Mouse (Mus musculus): Measurements from ENCODE around the gene Mcm3. TPM values are rescaled to one million over a fixed set of nuclear protein-coding genes. Genes with fewer than 3 reads are reported as not detected.

Mcm3 gene
- polyA plus RNA-seq, 1 experiment from 2014 or later: 28.3 TPM

DNA sequence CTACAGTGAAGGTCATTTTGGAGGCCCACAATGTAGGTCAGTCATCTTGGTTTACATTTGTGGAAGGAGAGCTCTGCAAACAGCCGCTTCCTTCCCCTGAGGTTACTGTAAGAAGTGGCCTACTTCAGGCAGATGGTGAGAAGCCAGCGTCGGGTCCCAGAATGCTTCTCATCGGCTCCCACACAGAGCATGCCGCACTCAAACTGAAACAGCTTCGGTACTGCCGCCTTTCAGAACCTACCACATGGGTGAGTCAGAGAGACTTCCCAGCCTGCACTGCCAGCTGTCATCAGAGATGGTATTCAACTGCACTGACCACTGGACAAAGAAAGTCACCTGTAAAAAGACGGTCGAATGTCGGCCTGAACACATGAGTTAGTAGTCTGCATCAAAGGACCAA is 60.3 kb downstream of the Mcm3 start:
- H3K4me3 ChIP-seq (replicated peaks; ENCODE audit: low read depth, low read length): no peak overlapping the region
- 89% methylated on average over 10 of the region's 10 CpGs for WGBS
- DNase-seq (no peak), ATAC-seq (ENCODE audit: low FRiP score, low TSS enrichment) (no peak)
- no peak overlapping the region for H3K27ac ChIP-seq (replicated peaks; ENCODE audit: low read depth, low read length)
- no peaks in the 10 kb centered on the region for H3K4me1 ChIP-seq (ENCODE audit: control insufficient read depth, insufficient read depth, low read length)
- no peak overlapping the region for H3K9ac ChIP-seq (replicated peaks; ENCODE audit: low read length)
- H3K9me3 ChIP-seq (ENCODE audit: control insufficient read depth, low read length): no peaks in the 10 kb centered on the region
- H3K4me2 ChIP-seq (ENCODE audit: low read length): no peak overlapping the region
- no peaks in the 10 kb centered on the region for H3K27me3 ChIP-seq (ENCODE audit: control insufficient read depth, insufficient read depth, low read length)
- H3K36me3 ChIP-seq (ENCODE audit: control insufficient read depth, insufficient read depth, low read length): no peaks in the 10 kb centered on the region

DNA sequence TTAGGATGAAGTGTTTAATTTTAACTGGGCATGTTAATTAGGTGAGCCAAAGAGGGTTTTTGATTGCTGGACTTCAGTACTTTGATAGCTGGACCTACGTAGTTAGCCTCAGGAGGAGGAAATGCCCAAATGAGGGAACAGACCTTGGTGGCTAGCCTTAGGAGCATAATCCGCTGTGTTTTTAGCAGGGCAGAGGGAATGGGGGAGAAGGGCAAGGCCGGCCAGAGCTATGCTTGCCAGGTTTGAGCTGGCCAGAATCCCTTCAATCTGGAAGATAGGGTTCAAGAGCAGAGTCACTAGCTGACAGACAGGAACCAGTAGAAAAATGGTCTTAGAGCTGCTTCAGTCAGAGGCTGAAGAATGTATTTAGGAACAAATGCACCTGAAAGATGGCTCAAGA is 62.5 kb downstream of the Mcm3 start:
- Histone ChIP-seq H3K4me1 (ENCODE audit: control insufficient read depth, insufficient read depth, low read length) (no peaks in the 10 kb centered on the region), H3K9ac (replicated peaks; ENCODE audit: low read length) (no peak overlapping the region), H3K27me3 (ENCODE audit: control insufficient read depth, insufficient read depth, low read length) (no peaks in the 10 kb centered on the region), H3K4me3 (replicated peaks; ENCODE audit: low read depth, low read length) (no peak overlapping the region), H3K27ac (replicated peaks; ENCODE audit: low read depth, low read length) (no peak overlapping the region), H3K4me2 (ENCODE audit: low read length) (no peak overlapping the region), H3K9me3 (ENCODE audit: control insufficient read depth, low read length) (no peaks in the 10 kb centered on the region), H3K36me3 (ENCODE audit: control insufficient read depth, insufficient read depth, low read length) (no peaks in the 10 kb centered on the region)
- DNase-seq (no peak), ATAC-seq (ENCODE audit: low FRiP score, low TSS enrichment) (no peak)
- 92% methylated on average over 3 of the region's 3 CpGs for WGBS

DNA sequence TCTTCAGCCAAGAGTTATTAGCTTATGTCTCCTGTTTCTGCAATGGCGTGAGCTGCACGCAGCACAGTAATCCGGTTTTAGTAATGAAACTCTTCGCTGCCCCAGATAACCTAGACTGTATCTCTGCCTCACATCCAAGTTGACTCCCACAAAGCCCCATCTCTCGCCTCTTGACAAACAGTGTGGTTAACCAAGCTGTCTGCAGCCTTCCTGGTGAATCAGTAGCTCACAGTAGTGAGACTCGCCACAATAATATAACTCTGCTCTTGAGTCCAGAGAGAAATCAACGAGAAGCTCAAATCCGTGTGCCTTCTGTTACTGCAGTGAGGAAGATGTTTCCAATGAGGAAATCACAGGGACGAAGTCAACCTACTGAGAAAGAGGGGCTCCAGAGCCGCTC is 65.7 kb downstream of the Mcm3 start:
- no peaks in the 10 kb centered on the region for H3K4me1 ChIP-seq (ENCODE audit: control insufficient read depth, insufficient read depth, low read length)
- H3K4me3 ChIP-seq (replicated peaks; ENCODE audit: low read depth, low read length): no peak overlapping the region
- WGBS: 91% methylated on average over 10 of the region's 10 CpGs
- H3K4me2 ChIP-seq (ENCODE audit: low read length): no peak overlapping the region
- H3K27ac ChIP-seq (replicated peaks; ENCODE audit: low read depth, low read length): no peak overlapping the region
- H3K9ac ChIP-seq (replicated peaks; ENCODE audit: low read length): no peak overlapping the region
- DNase-seq (no peak), ATAC-seq (ENCODE audit: low FRiP score, low TSS enrichment) (no peak)
- H3K36me3 ChIP-seq (ENCODE audit: control insufficient read depth, insufficient read depth, low read length): no peaks in the 10 kb centered on the region
- H3K9me3 ChIP-seq (ENCODE audit: control insufficient read depth, low read length): 0 out of 2 replicates have a peak, but pooled peaks cover 3% of the 10 kb centered on the region
- no peaks in the 10 kb centered on the region for H3K27me3 ChIP-seq (ENCODE audit: control insufficient read depth, insufficient read depth, low read length)

Other genes starting within 250 kb of the Mcm3 start
- 0.03 and 0.05 TPM in 2 replicates for gene Pkhd1, start 202.2 kb downstream of the Mcm3 start, polyA plus RNA-seq (2014; fragmentation: Nextera tagmentation; extraction: Ambion mirVana)
- gene Il17a, start 89.4 kb downstream of the Mcm3 start, polyA plus RNA-seq (2014; fragmentation: Nextera tagmentation; extraction: Ambion mirVana): not detected in 2 replicates
- gene Il17f, start 29.7 kb downstream of the Mcm3 start, polyA plus RNA-seq (2014; fragmentation: Nextera tagmentation; extraction: Ambion mirVana): not detected in 2 replicates
- 25.7 and 26.7 TPM in 2 replicates for gene Paqr8, start 70.3 kb upstream of the Mcm3 start, polyA plus RNA-seq (2014; fragmentation: Nextera tagmentation; extraction: Ambion mirVana)
- gene Efhc1, start 131.3 kb upstream of the Mcm3 start, polyA plus RNA-seq (2014; fragmentation: Nextera tagmentation; extraction: Ambion mirVana): 0.82 and 2.1 TPM in 2 replicates

Measured in midbrain, embryonic 14.5 days (tissue).